Comparison of ENCODE assay signal across 10 mouse cellular contexts in the genomic region with DNA sequence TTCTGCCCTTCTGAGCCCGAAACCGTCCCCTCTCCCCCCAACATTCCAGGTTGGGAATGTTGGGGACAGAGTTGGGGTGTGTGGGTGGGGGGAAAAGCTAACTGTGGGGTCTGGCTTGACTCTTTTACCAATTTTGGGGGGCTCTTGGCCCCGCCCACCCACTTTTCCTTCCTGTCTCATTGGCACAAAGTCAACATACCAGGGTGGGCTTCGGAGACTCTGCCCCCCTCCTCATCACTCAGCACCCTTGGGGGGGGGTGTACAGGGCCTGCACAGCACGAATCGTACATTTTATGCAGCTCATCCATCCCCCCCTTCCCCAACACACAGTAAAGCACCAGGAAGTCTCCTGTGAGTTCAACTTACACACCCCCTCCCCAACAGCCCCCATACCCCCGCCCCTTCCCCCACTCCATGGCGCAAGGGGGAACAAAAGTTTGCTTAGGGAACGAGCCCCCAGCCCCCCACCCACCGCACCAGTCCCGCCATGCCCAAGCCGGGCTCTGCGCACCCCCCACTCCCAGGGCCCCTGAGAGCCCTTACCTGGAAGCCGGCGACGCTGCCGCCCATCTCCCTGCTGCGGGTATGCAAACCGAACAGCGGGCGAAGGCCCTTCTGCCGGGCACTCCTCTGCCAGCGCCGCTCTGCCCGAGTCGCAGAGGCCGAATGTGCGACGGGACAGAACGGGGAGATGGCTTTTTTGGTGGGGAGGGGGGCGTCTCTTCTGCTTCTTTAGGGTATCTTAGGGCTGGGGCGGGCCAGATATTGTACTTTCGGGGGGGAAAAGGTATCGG. TPM values are rescaled to one million over a fixed set of nuclear protein-coding genes. Genes with fewer than 3 reads are reported as not detected.
A peak's percentile ranks its signal among the peaks of the same experiment; 100 is the strongest.
DNase-seq lines count a peak whose midpoint lies in the region; ATAC-seq and TF ChIP-seq lines count a peak whose summit lies in the region.
"Had no signal": no experiment of that assay in that cellular context is flagged by ENCODE, and none has a peak within 500 bp of the region (broad histone marks: within the 10 kb centered on the region; RNA-seq: fewer than 3 reads in every experiment).

No protein-coding gene starts in this region.

- H3K9ac ChIP-seq in heart, embryonic 12.5 days: peak overlapping the region; percentile 97
- H3K9ac ChIP-seq in forebrain, embryonic 13.5 days: 0 out of 2 replicates have a peak overlapping the region, but pooled peaks have one; percentile 30
- peak overlapping the region; percentile 65 for H3K9ac ChIP-seq in liver, embryonic 13.5 days

- no peaks in the 10 kb centered on the region for H3K9me3 ChIP-seq in heart, embryonic 12.5 days (replicated peaks)
- no peaks in the 10 kb centered on the region for H3K9me3 ChIP-seq in E14TG2a.4 (ENCODE audit: low read length)
- H3K9me3 ChIP-seq in forebrain, embryonic 13.5 days (replicated peaks): no peaks in the 10 kb centered on the region
- H3K9me3 ChIP-seq in liver, embryonic 13.5 days (replicated peaks): no peaks in the 10 kb centered on the region

- peaks cover 28% of the 10 kb centered on the region for H3K36me3 ChIP-seq in heart, embryonic 12.5 days
- no peaks in the 10 kb centered on the region for H3K36me3 ChIP-seq in E14TG2a.4 (ENCODE audit: insufficient read depth, low read length)
- no peaks in the 10 kb centered on the region for H3K36me3 ChIP-seq in forebrain, embryonic 13.5 days (ENCODE audit: poor library complexity, severe bottlenecking)
- H3K36me3 ChIP-seq in liver, embryonic 13.5 days: 0 out of 2 replicates have a peak, but pooled peaks cover 3% of the 10 kb centered on the region

- no peak for DNase-seq in heart, adult 8-10 months (ENCODE audit: low spot score)
- DNase-seq in liver, embryonic 13.5 days: no peak
- no peak for DNase-seq in right cerebral cortex, postnatal 14 days
- DNase-seq in adipocyte (ENCODE audit: low spot score): no peak
- no peak for DNase-seq in layer of hippocampus, adult 2 months (ENCODE audit: low spot score in 2 of 2)

- H3K27me3 ChIP-seq in heart, embryonic 12.5 days (replicated peaks): peaks cover 77% of the 10 kb centered on the region
- peaks cover 92% of the 10 kb centered on the region for H3K27me3 ChIP-seq in E14TG2a.4 (ENCODE audit: insufficient read depth, low read length)
- peaks cover 98% of the 10 kb centered on the region for H3K27me3 ChIP-seq in forebrain, embryonic 13.5 days
- peaks cover 98% of the 10 kb centered on the region for H3K27me3 ChIP-seq in liver, embryonic 13.5 days

- H3K4me1 ChIP-seq in heart, embryonic 12.5 days (replicated peaks): peaks cover 19% of the 10 kb centered on the region
- peaks cover 67% of the 10 kb centered on the region for H3K4me1 ChIP-seq in E14TG2a.4 (replicated peaks; ENCODE audit: low read depth, low read length)
- H3K4me1 ChIP-seq in forebrain, embryonic 13.5 days: peaks cover 24% of the 10 kb centered on the region
- peaks cover 13% of the 10 kb centered on the region for H3K4me1 ChIP-seq in liver, embryonic 13.5 days (replicated peaks)

- TF ChIP-seq CTCF in E14TG2a.4 (conservative IDR thresholded peaks at IDR 0.05; ENCODE audit: low read length): no peak
- no peak for TF ChIP-seq CTCF in layer of hippocampus, adult 2 months (conservative IDR thresholded peaks at IDR 0.05)

- H3K27ac ChIP-seq in heart, embryonic 12.5 days (ENCODE audit: poor library complexity, severe bottlenecking): peak overlapping the region; percentile 98
- H3K27ac ChIP-seq in forebrain, embryonic 13.5 days: no peak overlapping the region
- H3K27ac ChIP-seq in liver, embryonic 13.5 days: peak overlapping the region; percentile 72
- H3K27ac ChIP-seq in layer of hippocampus, adult 2 months: no peak overlapping the region

- WGBS in heart, embryonic 12.5 days: under 1% methylated on average over 34 of the region's 34 CpGs
- 2% methylated on average over 34 of the region's 34 CpGs for WGBS in forebrain, embryonic 13.5 days
- 4% methylated on average over 33 of the region's 34 CpGs for WGBS in liver, embryonic 13.5 days (ENCODE audit: insufficient replicate concordance)

- H3K4me2 ChIP-seq in heart, embryonic 12.5 days: peak overlapping the region; percentile 72
- peak overlapping the region; percentile 60 for H3K4me2 ChIP-seq in forebrain, embryonic 13.5 days
- peak overlapping the region; percentile 47 for H3K4me2 ChIP-seq in liver, embryonic 13.5 days

- peak; percentile 1; the same call in 1 of the 2 replicates for ATAC-seq in heart, embryonic 12.5 days (ENCODE audit: insufficient number of reproducible peaks, low FRiP score)
- ATAC-seq in forebrain, embryonic 13.5 days: no peak
- no peak; the same call in 1 of the 2 replicates for ATAC-seq in liver, embryonic 13.5 days (ENCODE audit: low read depth)

- peak overlapping the region; percentile 62 for H3K4me3 ChIP-seq in heart, embryonic 12.5 days
- H3K4me3 ChIP-seq in E14TG2a.4 (replicated peaks; ENCODE audit: low read length): peak overlapping the region; percentile 64
- H3K4me3 ChIP-seq in forebrain, embryonic 13.5 days: peak overlapping the region; percentile 40
- H3K4me3 ChIP-seq in liver, embryonic 13.5 days (replicated peaks): peak overlapping the region; percentile 54
- no peak overlapping the region for H3K4me3 ChIP-seq in layer of hippocampus, adult 2 months

RNA-seq across cellular contexts. Expression of a gene that starts 8.6 kb away (rescaled TPM):
- 1,315 and 1,354 TPM in 2 replicates for polyA plus RNA-seq in heart, embryonic 12.5 days (2016; fragmentation: Nextera tagmentation; extraction: Ambion mirVana)
- 10 to 100 TPM; 53.1 to 76.2 (median 63.4) TPM for total RNA-seq in heart, adult 8-10 months (2022)
- polyA plus RNA-seq in forebrain, embryonic 13.5 days (2015; fragmentation: Nextera tagmentation; extraction: Ambion mirVana): 56.6 and 57.6 TPM in 2 replicates
- 369 and 378 TPM in 2 replicates for polyA plus RNA-seq in liver, embryonic 13.5 days (2015; fragmentation: Nextera tagmentation; extraction: Ambion mirVana)
- 10 to 100 TPM; 45.8 to 68.2 TPM for total RNA-seq in layer of hippocampus, adult 2 months (2021)
- total RNA-seq: CH12.LX had no signal

RNA-seq across cellular contexts. Expression of a gene that starts 11.7 kb away (rescaled TPM):
- polyA plus RNA-seq in heart, embryonic 12.5 days (2016; fragmentation: Nextera tagmentation; extraction: Ambion mirVana): 0.04 and 0.21 TPM in 2 replicates
- under 1 TPM in 1 of 4 experiments, not detected in 3; 0.09 TPM for total RNA-seq in heart, adult 8-10 months (2022)
- polyA plus RNA-seq in forebrain, embryonic 13.5 days (2015; fragmentation: Nextera tagmentation; extraction: Ambion mirVana): 0.05 TPM in 1 of 2 replicates, not detected in the other
- not detected in 2 replicates for polyA plus RNA-seq in liver, embryonic 13.5 days (2015; fragmentation: Nextera tagmentation; extraction: Ambion mirVana)
- total RNA-seq in layer of hippocampus, adult 2 months (2021): not detected
- total RNA-seq: CH12.LX; liver, adult 2 months had no signal
- polyA plus RNA-seq: liver, adult 2 months had no signal

Comparison
In these comparisons a context has a peak if more than half of its experiments do, and no peak if none do; other contexts are left out.
1. H3K27ac ChIP-seq: peak in heart, embryonic 12.5 days (single experiment) and liver, embryonic 13.5 days (single experiment); none in forebrain, embryonic 13.5 days (single experiment) and layer of hippocampus, adult 2 months (single experiment).
2. H3K9ac ChIP-seq: peak in every context shown above with its lines; median percentile 97 in heart, embryonic 12.5 days; 65 in liver, embryonic 13.5 days; 30 in forebrain, embryonic 13.5 days.
3. Peak in every context shown above with its lines, with median percentiles within 50 percentile points of each other: H3K4me2 ChIP-seq.